Mouse (Mus musculus) CH12.LX (cell line): Measurements from ENCODE around the gene Cdk8.

ENCODE experiments used
- CTCF ChIP-seq, 2 experiments: IDR thresholded peaks in 1 of 2; conservative IDR thresholded peaks in 1 of 2; 2 replicates each; pipeline ENCODE4 v1.5.1; 2011 to 2012; ENCODE audit warnings: low read depth in 2 of 2, low read length in 2 of 2, improper control_type of control experiment in 1 of 2, inconsistent platforms in 1 of 2, mild to moderate bottlenecking in 1 of 2, moderate library complexity in 1 of 2
- EP300 ChIP-seq: IDR thresholded peaks from 2 replicates; pipeline ENCODE4 v1.6.1; 2011; ENCODE audit warnings: low read length, improper control_type of control experiment
- ETS1 ChIP-seq: conservative IDR thresholded peaks from 2 replicates; pipeline ENCODE4 v1.6.1; 2012; ENCODE audit warnings: low read depth, mild to moderate bottlenecking, inconsistent platforms, low read length, improper control_type of control experiment, moderate library complexity
- JUND ChIP-seq: conservative IDR thresholded peaks from 2 replicates; pipeline ENCODE4 v1.6.1; 2011; ENCODE audit warnings: low read depth, low read length, improper control_type of control experiment
- NRF1 ChIP-seq: IDR thresholded peaks from 2 replicates; pipeline ENCODE4 v1.6.1; 2014; ENCODE audit warnings: low read depth, mild to moderate bottlenecking, inconsistent platforms, low read length, improper control_type of control experiment, moderate library complexity
- TCF12 ChIP-seq: IDR thresholded peaks from 2 replicates; pipeline ENCODE4 v1.6.1; 2014; ENCODE audit warnings: low read depth, mild to moderate bottlenecking, inconsistent platforms, low read length, improper control_type of control experiment
- UBTF ChIP-seq: IDR thresholded peaks from 2 replicates; pipeline ENCODE4 v1.6.1; 2012; ENCODE audit warnings: low read depth, mild to moderate bottlenecking, inconsistent platforms, low read length, improper control_type of control experiment, moderate library complexity
- USF1 ChIP-seq: IDR thresholded peaks from 2 replicates; pipeline ENCODE4 v1.6.1; 2014; ENCODE audit warnings: low read depth, mild to moderate bottlenecking, inconsistent platforms, low read length, improper control_type of control experiment
- ZNF384 ChIP-seq: IDR thresholded peaks from 2 replicates; pipeline ENCODE4 v1.6.1; 2012; ENCODE audit warnings: low read depth, low read length, improper control_type of control experiment, inconsistent platforms

DNA sequence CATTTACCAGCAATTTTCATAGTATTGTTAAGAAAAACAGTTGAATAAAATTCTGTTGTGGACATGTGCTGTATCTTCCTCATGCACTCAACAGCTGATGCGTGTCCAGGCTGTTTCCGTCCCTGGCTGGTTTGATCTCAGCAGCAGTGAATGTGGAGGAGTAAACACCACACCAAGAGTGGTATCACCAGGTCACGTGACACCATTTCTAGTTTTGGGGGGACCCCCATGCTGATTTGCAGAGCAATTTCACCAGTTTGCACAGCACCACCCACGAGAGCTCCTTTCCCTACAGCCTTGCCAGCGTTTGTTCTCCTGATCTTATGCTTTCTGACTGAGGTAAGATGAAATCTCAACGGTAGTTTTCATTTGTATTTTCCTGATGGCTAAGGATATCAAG lies 116.1 kb downstream of the Cdk8 start:
- TF ChIP-seq CTCF (conservative IDR thresholded peaks at IDR 0.05 in 1 of 2, IDR thresholded peaks at IDR 0.05 in 1 of 2; ENCODE audit: low read depth in 2 of 2, low read length in 2 of 2) (no peak), UBTF (no peak), JUND (no peak), EP300 (no peak), TCF12 (no peak), USF1 (no peak), ZNF384 (no peak), NRF1 (no peak), ETS1 (no peak)
